Mouse (Mus musculus) forebrain, embryonic 16.5 days (tissue): ENCODE measurements around the gene Mex3d. TPM values are rescaled to one million over a fixed set of nuclear protein-coding genes. Genes with fewer than 3 reads are reported as not detected.

Source experiments
- ATAC-seq: fragments of 200-750 bp; cut with Nextera tagmentation; 2 replicates; pipeline ENCODE4 v1.8.0; 2017; ENCODE audit warnings: mild to moderate bottlenecking, moderate library complexity
- H3K27ac ChIP-seq: fragments of 300-500 bp; sonication (generic); 2 replicates; pipeline ENCODE4 v1.5.1; 2014; ENCODE audit warnings: low read length, control low read depth
- H3K27me3 ChIP-seq: fragments of 300-500 bp; sonication (generic); replicated peaks from 2 replicates; pipeline ENCODE4 v1.6.1; 2014; ENCODE audit warnings: low read length; ENCODE audit not compliant: control insufficient read depth, insufficient read depth
- H3K36me3 ChIP-seq: fragments of 300-500 bp; sonication (generic); 2 replicates; pipeline ENCODE4 v1.6.1; 2014; ENCODE audit not compliant: control insufficient read depth, insufficient read depth
- H3K4me1 ChIP-seq: fragments of 300-500 bp; sonication (generic); replicated peaks from 2 replicates; pipeline ENCODE4 v1.6.1; 2014; ENCODE audit warnings: low read length; ENCODE audit not compliant: control insufficient read depth, insufficient read depth
- H3K4me2 ChIP-seq: fragments of 300-500 bp; sonication (generic); 2 replicates; pipeline ENCODE4 v1.6.1; 2014; ENCODE audit warnings: mild to moderate bottlenecking, low read length, control low read depth
- H3K4me3 ChIP-seq: fragments of 300-500 bp; sonication (generic); replicated peaks from 2 replicates; pipeline ENCODE4 v1.5.1; 2014; ENCODE audit warnings: mild to moderate bottlenecking, low read length, control low read depth
- H3K9ac ChIP-seq: fragments of 300-500 bp; sonication (generic); replicated peaks from 2 replicates; pipeline ENCODE4 v1.6.1; 2014; ENCODE audit warnings: low read depth, low read length, control low read depth
- H3K9me3 ChIP-seq: fragments of 300-500 bp; sonication (generic); 2 replicates; pipeline ENCODE4 v1.6.1; 2016; ENCODE audit warnings: low read length; ENCODE audit not compliant: control insufficient read depth
- WGBS: fragments of 180-500 bp; shearing (Covaris S2); extraction: QIAGEN DNeasy Blood & Tissue Kit; methylation state at CpG from one replicate; pipeline ENCODE4 v1.1.7; 2014; 5-methylcytosine and 5-hydroxymethylcytosine counted together
- polyA plus RNA-seq: library from polyadenylated mRNA; unstranded; fragments of >200 nt; fragmentation: Nextera tagmentation; extraction: Ambion mirVana; gene quantifications from 2 replicates; pipeline ENCODE4 v1.2.1, GENCODE M21; 2015

Mex3d gene
- polyA plus RNA-seq, 1 experiment from 2014 or later: 16.3 TPM

DNA sequence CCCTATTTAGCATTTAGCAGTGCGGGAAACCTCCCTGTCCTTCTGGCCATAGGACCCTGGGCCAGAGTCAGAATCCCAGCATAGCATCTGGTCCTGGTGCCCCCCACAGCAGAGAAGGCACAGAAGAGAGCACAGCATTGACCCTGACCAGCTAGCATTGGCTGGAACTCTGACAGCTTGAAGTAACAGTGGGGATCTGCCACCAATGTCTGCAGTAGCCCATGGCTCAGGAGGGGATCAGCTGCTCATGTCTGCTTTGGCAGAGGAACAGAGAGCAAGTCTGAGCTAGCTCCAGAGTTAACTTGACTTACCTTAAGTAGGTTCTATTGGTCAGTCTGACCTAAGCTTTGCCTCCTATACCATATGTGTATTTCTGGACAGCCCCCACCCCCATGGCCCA is 30.4 kb upstream of the Mex3d start:
- H3K27me3 ChIP-seq: no peaks in the 10 kb centered on the region
- H3K4me1 ChIP-seq: peaks cover 32% of the 10 kb centered on the region
- no peak overlapping the region for H3K9ac ChIP-seq
- H3K4me3 ChIP-seq: no peak overlapping the region
- H3K27ac ChIP-seq: no peak overlapping the region; the same call in 1 of the 2 replicates
- no peaks in the 10 kb centered on the region for H3K9me3 ChIP-seq
- ATAC-seq: no peak
- peaks cover 54% of the 10 kb centered on the region for H3K36me3 ChIP-seq
- 84% methylated on average over 1 of the region's 1 CpGs for WGBS
- H3K4me2 ChIP-seq: no peak overlapping the region

DNA sequence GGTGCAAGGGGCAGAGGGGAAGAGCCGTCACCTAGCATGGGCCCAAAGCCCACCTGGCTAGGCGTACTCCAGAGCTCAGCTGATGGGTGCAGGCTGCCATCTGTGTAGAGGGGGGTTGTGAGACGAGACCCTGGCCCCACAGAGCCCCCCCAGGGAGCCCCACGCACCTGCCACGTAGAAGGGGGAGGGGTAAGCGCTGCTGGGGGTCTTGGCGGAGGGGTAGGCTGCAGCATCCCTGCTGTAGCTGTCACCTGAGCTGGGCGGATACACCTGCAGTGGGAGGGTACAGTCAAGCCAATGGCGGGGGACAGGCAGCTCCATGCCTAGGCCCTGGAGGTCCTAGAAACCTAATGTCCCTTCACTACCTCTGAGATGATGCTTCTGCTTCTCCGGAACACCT is 29.9 kb upstream of the Mex3d start:
- H3K9me3 ChIP-seq: no peaks in the 10 kb centered on the region
- H3K27me3 ChIP-seq: no peaks in the 10 kb centered on the region
- no peak overlapping the region for H3K4me3 ChIP-seq
- peaks cover 27% of the 10 kb centered on the region for H3K4me1 ChIP-seq
- H3K9ac ChIP-seq: no peak overlapping the region
- 89% methylated on average over 10 of the region's 10 CpGs for WGBS
- H3K4me2 ChIP-seq: no peak overlapping the region
- H3K36me3 ChIP-seq: peaks cover 56% of the 10 kb centered on the region
- ATAC-seq: no peak
- H3K27ac ChIP-seq: no peak overlapping the region

DNA sequence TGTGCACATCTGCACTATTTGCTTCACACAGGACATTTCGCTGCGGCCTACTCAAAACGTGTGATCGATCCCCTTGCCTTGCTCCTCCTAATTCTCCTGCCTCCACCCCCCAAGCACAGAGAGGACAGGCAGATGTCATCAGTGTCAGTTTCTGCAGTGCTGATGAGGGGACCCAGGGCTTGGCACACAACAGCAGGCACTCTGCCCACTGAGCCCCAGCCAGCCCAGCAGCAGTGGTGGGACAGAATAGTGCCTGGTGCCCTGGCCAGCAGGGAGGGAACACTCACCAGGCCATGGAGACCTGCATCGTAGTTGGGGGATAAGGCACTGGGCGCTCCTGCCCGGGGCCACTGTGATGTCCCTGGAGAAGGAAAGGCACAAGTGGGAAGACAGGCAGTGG is 28.1 kb upstream of the Mex3d start:
- Histone ChIP-seq H3K9ac (no peak overlapping the region), H3K4me3 (no peak overlapping the region), H3K27me3 (no peaks in the 10 kb centered on the region), H3K27ac (no peak overlapping the region), H3K36me3 (peaks cover 60% of the 10 kb centered on the region), H3K9me3 (no peaks in the 10 kb centered on the region), H3K4me2 (no peak overlapping the region), H3K4me1 (peaks cover 18% of the 10 kb centered on the region)
- WGBS: 91% methylated on average over 7 of the region's 7 CpGs
- ATAC-seq: no peak

GRCm38 (mm10) chr10:80412656-80413541 is 25.4 kb upstream of the Mex3d start:
- Histone ChIP-seq H3K9me3 (no peaks in the 10 kb centered on the region), H3K4me1 (peaks cover 3% of the 10 kb centered on the region), H3K27me3 (no peaks in the 10 kb centered on the region), H3K4me3 (no peak overlapping the region), H3K27ac (peak overlapping the region; percentile 50), H3K4me2 (no peak overlapping the region), H3K36me3 (peaks cover 48% of the 10 kb centered on the region), H3K9ac (no peak overlapping the region)
- WGBS: 66% methylated on average over 44 of the region's 44 CpGs
- peak; percentile 29; the same call in 1 of the 2 replicates for ATAC-seq

GRCm38 (mm10) chr10:80407924-80408323 is 20.5 kb upstream of the Mex3d start:
- H3K36me3 ChIP-seq: peaks cover 24% of the 10 kb centered on the region
- WGBS: 46% methylated on average over 4 of the region's 4 CpGs
- H3K4me3 ChIP-seq: no peak overlapping the region
- H3K9ac ChIP-seq: no peak overlapping the region
- H3K27ac ChIP-seq: no peak overlapping the region
- ATAC-seq: no peak
- no peaks in the 10 kb centered on the region for H3K9me3 ChIP-seq
- no peaks in the 10 kb centered on the region for H3K27me3 ChIP-seq
- peaks cover 21% of the 10 kb centered on the region for H3K4me1 ChIP-seq
- H3K4me2 ChIP-seq: no peak overlapping the region

DNA sequence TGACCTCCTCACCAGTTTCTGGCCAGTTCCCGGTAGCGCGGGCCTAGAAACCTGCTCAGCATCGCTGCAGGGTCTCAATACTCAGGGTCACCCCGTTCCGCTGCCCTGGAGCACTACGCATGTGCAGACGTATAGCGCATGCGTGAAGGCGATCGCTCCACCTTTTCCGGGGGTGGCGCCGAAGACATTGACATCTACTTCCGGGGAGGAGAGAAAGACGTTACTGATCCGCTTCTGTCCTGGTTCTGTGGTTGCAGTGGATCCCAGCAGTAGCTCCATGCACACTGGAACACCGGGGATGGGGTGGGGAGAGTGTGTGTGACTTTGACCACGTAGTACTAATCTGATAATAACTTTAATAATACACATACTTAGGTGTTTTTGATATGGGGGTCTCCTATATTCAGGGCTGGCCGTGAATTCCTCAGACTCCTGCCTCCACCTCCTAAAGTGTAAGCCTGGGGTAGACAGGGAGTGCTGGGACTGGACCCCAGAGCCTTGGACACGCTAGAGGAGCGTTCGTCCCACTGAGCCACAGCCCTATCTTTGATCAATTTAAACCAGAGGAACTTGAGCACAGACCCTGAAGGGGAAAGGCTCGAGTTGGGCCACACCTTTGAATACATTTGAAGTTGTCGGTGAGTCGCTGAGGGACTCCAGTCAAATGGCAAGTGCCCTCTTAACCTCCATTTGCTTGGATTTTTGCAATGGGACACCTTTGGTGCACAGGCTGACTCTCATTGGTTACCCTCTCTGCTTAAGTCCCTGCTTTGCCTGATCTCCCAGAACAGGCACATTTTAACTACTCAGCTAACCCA is 19.4 kb upstream of the Mex3d start, which contains the start of gene Uqcr11:
Gene Uqcr11, minus strand, starts transcription at position 147 of the 818 bp plus-strand sequence.
- peak within 1 kb of the TSS; percentile 74 for H3K27ac ChIP-seq
- H3K9ac ChIP-seq: peak within 1 kb of the TSS; percentile 78
- peaks cover 21% of the 10 kb centered on the region for H3K4me1 ChIP-seq
- peak; percentile 89 for ATAC-seq
- H3K9me3 ChIP-seq: no peaks in the 10 kb centered on the region
- 2% methylated on average over 27 of the region's 27 CpGs for WGBS
- H3K36me3 ChIP-seq: peaks cover 23% of the 10 kb centered on the region
- H3K4me2 ChIP-seq: peak within 1 kb of the TSS; percentile 97
- H3K27me3 ChIP-seq: no peaks in the 10 kb centered on the region
- peak within 1 kb of the TSS; percentile 83 for H3K4me3 ChIP-seq

GRCm38 (mm10) chr10:80405481-80406173 is 18.2 kb upstream of the Mex3d start:
- Histone ChIP-seq H3K4me3 (peak overlapping the region; percentile 83), H3K9ac (peak overlapping the region; percentile 78), H3K27ac (no peak overlapping the region), H3K4me1 (peaks cover 21% of the 10 kb centered on the region), H3K9me3 (no peaks in the 10 kb centered on the region), H3K36me3 (peaks cover 18% of the 10 kb centered on the region), H3K4me2 (peak overlapping the region; percentile 97), H3K27me3 (no peaks in the 10 kb centered on the region)
- 59% methylated on average over 10 of the region's 10 CpGs for WGBS
- no peak for ATAC-seq

GRCm38 (mm10) chr10:80403044-80403692 is 15.7 kb upstream of the Mex3d start:
- 97% methylated on average over 4 of the region's 4 CpGs for WGBS
- no peak for ATAC-seq

More at GRCm38 (mm10) chr10:80403044-80403692, 15.7 kb upstream of the Mex3d start:
- Histone ChIP-seq H3K27me3 (no peaks in the 10 kb centered on the region), H3K9me3 (no peaks in the 10 kb centered on the region), H3K4me3 (no peak overlapping the region), H3K27ac (no peak overlapping the region), H3K9ac (no peak overlapping the region), H3K4me1 (peaks cover 28% of the 10 kb centered on the region), H3K36me3 (peaks cover 16% of the 10 kb centered on the region), H3K4me2 (no peak overlapping the region)
